Mouse (Mus musculus): ENCODE results near the gene Sh2d3c.

Gene Sh2d3c

GRCm38 (mm10) chr2:32728463-32728862, 7.6 kb downstream of the Sh2d3c start:
- no peak for DNase-seq

GRCm38 (mm10) chr2:32729547-32729946, 8.7 kb downstream of the Sh2d3c start:
- no peak for DNase-seq

DNA sequence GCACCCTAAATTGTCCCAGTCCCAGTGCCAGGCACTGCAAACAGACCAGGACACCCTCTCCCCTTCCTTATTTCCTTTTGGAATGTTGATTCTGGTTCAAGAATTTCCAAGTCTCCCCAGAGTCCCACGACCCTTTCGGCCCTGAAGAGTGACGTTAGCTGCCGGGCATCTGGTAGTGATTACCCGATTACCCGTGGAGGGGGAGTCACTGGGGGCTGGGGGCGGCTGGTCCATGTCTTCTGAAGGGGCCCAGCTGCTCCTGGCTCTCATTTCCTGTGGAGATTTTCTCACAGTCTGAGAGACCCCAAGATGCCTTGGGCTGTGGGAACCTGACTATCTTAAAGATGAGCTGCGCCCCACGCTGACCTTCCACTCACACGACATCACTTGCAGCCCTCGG, 10.0 kb downstream of the Sh2d3c start:
- DNase-seq, result no peak

GRCm38 (mm10) chr2:32731911-32732310, 11.1 kb downstream of the Sh2d3c start:
- DNase-seq, result no peak

- DNase-seq, result no peak
These were observed 11.8 kb downstream of the Sh2d3c start for GRCm38 (mm10) chr2:32732695-32733094.

GRCm38 (mm10) chr2:32734480-32734879, 13.6 kb downstream of the Sh2d3c start:
- no peak for DNase-seq

DNA sequence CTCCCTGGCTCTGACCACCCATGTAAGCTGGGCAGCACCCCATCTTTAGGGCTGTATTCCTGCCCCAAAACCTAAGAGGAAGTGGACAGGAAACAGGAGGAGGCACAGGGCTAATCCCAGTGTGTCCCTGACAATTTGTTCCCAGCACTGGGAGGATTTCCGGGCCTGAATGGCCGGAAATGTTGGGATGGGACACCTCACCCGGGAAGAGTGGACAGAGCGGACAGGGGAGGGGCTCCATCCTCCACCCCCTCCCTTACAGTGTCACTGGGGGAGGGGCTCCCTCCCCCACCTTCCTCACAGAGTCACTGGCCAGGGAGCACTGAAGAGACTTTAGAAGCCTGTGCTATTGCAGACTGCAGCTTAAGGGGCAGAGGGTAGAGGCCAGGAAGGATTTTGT, 14.1 kb downstream of the Sh2d3c start:
- DNase-seq, result no peak

- DNase-seq, result no peak
These were observed 15.5 kb downstream of the Sh2d3c start for GRCm38 (mm10) chr2:32736306-32736829.

- DNase-seq, result no peak
These were observed 16.2 kb downstream of the Sh2d3c start for GRCm38 (mm10) chr2:32737008-32737407.

DNA sequence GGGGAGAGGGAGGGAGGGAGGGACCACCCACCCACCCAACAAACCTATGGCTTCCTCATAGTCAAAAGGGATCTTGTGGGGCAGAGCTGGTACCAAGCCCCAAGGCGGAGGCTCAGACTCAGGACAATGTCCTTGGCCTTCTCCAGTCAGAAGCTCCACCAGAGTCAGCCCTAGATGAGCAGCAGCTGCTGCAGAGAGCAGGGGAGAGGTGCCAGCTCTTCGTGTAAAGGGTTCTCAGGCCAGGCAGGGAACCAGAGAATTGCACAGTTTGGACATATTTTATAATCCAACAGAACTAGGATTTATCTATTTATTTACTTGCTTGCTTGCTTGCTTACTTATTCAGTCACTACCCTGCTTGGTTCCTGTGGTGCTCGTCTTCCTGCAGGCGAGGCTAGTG, 18.5 kb downstream of the Sh2d3c start:
- no peak for DNase-seq

- no peak for DNase-seq
These were observed 20.0 kb downstream of the Sh2d3c start, which contains the start of gene 6330409D20Rik for GRCm38 (mm10) chr2:32740916-32741272. Gene 6330409D20Rik, minus strand, starts transcription at chr2:32741016.

DNA sequence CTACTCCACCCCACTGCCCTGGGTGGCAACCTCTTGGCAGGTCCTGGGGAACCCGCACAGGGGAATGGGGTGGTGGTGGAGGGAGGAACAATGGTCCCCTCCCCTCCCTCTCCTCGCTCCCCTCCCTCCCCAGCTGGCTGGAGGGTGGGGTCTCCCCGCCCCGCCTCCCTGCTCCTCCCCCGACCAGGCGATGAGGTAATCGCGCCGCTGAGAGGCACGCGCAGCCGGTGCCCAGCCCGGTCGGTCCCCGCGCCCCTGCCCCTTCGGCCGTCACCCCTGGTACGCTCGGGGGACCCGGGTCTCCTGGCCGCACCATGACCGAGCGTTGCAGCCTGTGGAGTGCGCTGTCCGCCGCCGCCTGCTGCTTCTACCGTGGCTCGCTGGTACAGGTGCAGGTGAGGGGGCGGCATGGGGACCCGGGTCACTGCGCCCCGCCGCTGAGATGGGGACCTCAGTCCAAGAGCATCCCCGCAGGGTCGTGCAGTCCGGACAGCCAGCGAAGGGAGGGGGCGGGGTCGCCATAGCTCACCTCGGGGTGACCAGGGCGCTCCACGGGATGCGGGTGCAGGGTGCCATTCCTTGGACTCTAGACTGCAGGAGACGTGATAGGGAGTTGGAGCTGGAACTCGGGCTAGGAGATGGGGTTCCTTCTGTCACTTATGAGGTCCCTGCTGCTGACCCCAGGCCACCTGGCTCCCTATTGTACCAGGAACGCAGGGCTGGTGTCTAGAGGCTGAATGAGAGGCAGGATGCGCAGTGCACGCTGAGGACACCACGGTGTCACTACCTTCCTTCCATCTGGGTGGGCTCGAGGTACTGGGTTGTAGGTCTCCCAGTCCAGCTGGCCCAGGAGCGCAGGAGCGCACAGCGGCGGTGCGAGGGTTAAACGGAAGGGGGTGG, 20.7 kb downstream of the Sh2d3c start:
- DNase-seq, result peak; percentile 83

DNA sequence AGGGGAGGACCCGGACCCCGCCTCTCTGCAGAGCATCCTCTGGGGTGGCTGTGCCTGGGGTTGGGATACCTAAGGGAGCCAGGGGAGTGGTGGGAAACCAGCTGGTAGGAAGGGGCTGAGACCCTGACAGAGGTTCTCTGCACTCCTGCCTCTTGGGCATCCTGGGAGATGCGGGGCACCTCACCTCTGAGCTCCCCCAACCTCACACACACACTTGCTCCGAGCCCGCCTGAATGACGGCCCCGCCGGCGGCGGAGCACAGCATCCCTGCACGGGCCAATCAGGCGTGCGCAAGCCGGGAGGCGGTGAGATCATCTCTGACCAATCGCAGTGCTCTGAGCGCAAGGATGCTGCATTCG, 21.3 kb downstream of the Sh2d3c start:
- DNase-seq, result peak; percentile 93

DNA sequence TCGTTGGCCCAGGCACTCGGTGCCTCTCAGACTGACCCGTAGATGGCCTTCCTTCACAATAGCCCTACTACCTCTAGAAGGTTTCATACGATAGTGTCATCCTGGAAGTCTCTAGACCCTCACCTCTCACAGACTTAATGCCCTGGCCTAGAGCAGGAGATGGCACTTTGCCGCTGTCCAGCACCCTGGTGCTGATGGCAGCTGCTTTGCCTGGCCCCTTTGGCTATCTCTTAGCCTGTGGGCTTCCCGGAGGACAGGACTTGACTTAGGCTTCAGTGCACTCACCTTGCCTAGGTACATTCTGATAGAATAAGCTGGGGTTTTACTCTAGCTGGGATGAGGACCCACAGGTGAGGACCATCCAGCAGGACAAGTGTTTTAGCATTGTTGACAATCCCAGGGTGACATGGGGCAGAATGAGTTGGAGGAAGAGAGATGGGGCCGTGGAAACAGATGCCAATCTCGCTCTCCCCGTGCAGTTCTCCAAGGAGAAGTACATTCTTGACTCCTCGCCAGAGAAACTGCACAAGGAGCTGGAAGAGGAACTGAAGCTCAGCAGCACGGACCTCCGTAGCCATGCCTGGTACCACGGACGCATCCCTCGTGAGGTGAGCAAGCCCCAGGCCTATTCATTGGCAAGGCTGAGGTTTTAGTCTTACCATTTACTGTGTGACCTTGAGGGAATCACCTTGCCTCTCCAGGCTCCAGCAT, 23.6 kb downstream of the Sh2d3c start:
- peak; percentile 40 for DNase-seq

DNA sequence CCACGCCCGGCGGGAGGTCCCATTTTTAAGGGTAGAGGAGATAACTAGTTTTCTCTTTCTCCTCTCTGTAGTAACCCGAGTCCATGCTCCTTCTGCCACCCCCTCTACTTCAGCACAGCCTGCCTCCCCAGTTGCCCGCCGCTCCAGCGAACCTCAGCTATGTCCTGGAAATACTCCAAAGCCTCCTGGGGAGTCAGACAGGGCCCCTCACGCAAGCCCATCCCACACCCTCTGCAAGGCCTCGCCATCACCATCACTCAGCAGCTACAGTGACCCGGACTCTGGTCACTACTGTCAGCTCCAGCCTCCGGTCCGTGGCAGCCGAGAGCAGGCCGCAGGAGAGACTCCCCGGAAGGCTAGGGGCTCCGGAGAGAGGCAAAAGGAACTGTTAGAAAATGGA, 28.2 kb downstream of the Sh2d3c start:
- DNase-seq, result no peak

- DNase-seq, result no peak
These were observed 29.3 kb downstream of the Sh2d3c start for GRCm38 (mm10) chr2:32750199-32750598.

GRCm38 (mm10) chr2:32750887-32751664, 30.2 kb downstream of the Sh2d3c start:
- DNase-seq, result no peak

DNA sequence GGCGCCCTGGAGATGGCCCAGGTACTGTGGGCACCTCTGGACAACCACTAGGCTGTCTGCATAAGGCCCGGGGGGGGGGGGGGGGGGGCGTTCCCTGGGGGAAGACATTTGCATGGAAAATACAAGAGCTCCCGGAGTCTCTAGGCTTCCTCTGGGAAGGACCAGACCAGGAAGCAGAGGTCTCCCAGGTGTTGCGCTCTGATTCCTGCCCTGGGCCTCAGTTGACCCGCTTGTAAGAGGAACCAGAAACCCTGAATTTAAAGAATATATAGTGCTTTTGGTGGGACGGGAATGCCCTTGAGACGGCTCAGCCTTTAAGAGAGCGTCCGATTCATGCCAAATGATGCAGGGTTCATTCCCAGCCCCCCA, 30.8 kb downstream of the Sh2d3c start:
- no peak for DNase-seq

GRCm38 (mm10) chr2:32752181-32752580, 31.3 kb downstream of the Sh2d3c start:
- DNase-seq, result no peak

- DNase-seq, result no peak
These were observed 35.8 kb downstream of the Sh2d3c start for GRCm38 (mm10) chr2:32756674-32757055.

GRCm38 (mm10) chr2:32757056-32757845, 36.4 kb downstream of the Sh2d3c start, which contains the start of gene Tor2a:
Gene Tor2a, plus strand, starts transcription at chr2:32757234.
- DNase-seq, result peak; percentile 97

DNA sequence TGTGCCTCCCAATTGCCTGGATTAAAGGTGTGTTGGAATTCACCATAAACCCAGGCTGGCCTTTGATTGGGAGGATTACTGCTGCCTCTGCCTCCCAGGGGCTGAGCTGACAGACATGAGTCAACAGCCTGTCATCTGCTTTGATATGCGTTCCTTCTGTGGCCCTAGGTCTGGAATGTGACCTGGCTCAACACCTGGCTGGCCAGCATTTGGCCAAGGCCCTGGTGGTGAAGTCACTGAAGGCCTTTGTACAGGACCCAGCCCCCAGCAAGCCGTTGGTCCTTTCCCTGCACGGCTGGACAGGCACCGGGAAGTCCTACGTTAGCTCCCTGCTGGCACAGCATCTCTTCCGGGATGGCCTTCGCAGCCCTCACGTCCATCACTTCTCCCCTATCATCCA, 37.6 kb downstream of the Sh2d3c start:
- no peak for DNase-seq

All from cerebellum, adult 9-11 months (tissue).